Mouse (Mus musculus): Measurements from ENCODE around the gene 1700016C15Rik. TPM values are rescaled to one million over a fixed set of nuclear protein-coding genes. Genes with fewer than 3 reads are reported as not detected.
A peak's percentile ranks its signal among the peaks of the same experiment; 100 is the strongest.

The 1700016C15Rik gene
- polyA plus RNA-seq, 2 experiments: not detected

DNA sequence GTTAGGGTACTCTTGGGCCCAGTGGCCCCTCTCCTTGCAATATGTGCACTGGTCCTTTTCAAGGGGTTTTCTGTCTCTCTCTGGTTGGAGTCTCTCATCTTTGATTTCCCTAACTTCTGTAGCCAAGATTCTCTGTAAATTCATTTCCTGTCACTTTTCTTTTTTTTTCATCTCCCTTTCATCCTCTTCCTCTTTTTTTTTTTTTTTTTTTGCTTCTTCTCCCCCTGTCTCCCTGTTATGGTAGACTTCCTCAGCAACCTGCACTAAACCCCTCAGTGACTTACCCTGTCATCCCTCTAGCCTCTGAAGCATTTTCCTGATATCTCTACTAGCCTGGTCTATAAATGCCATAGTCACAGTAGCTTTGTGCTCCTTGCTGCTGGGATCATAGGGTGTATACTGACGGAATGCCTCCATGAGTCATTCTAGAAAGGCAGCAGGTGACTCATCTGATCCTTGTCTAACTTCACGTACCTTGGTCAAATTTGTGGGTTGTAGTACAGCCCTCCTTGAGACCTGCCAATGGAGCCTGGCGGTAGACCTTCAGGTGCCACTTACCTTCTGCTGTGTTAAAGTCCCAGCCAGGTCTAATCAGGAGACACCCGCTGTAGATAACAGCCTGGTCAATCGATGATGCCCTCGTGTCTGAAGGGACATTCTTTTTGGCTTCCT is 18.4 kb downstream of the 1700016C15Rik start:
- 93% methylated on average over 6 of the region's 6 CpGs for WGBS
- no peaks in the 10 kb centered on the region for H3K27me3 ChIP-seq (ENCODE audit: control insufficient read depth, insufficient read depth, low read length)
- H3K9ac ChIP-seq (ENCODE audit: low read depth, low read length, severe bottlenecking): no peak overlapping the region
- DNase-seq (ENCODE audit: low spot score): no peak
- H3K36me3 ChIP-seq (ENCODE audit: control insufficient read depth, insufficient read depth, low read length): no peaks in the 10 kb centered on the region; the same call in 1 of the 2 replicates
- H3K4me3 ChIP-seq (replicated peaks; ENCODE audit: low read length): no peak overlapping the region
- no peak for ATAC-seq (ENCODE audit: low FRiP score, low read depth)
- no peak overlapping the region for H3K27ac ChIP-seq (replicated peaks; ENCODE audit: low read depth, low read length)
- no peak overlapping the region for H3K4me2 ChIP-seq (replicated peaks; ENCODE audit: low read depth, low read length, severe bottlenecking)
- H3K9me3 ChIP-seq (ENCODE audit: control insufficient read depth, low read length): peaks cover 21% of the 10 kb centered on the region
- TF ChIP-seq POLR2A (IDR thresholded peaks at IDR 0.05; ENCODE audit: borderline replicate concordance, extremely low read depth, insufficient read depth, insufficient read length): no peak
- no peaks in the 10 kb centered on the region for H3K4me1 ChIP-seq (ENCODE audit: control insufficient read depth, insufficient read depth, low read length)

DNA sequence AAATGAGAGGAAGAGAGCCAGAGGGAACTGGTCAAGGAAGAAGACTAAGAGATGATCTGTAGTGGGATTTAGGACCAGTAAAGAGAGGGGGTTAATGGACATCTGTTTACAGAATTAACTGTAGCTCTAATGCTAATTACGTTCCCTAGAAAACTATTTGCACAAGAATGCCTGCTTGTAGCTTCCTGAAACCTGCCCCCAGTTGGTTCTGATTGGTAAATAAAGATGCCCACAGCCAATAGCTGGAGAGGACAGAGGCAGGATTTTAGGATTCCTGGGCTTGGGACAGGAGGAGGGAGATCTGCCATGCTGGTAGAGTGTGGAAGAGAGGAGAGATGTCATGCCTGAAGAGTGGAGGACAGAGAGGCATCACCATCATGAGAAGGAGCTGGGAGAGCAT is 23.9 kb downstream of the 1700016C15Rik start:
- no peaks in the 10 kb centered on the region for H3K27me3 ChIP-seq (ENCODE audit: control insufficient read depth, insufficient read depth, low read length)
- TF ChIP-seq POLR2A (IDR thresholded peaks at IDR 0.05; ENCODE audit: borderline replicate concordance, extremely low read depth, insufficient read depth, insufficient read length): no peak
- H3K4me2 ChIP-seq (replicated peaks; ENCODE audit: low read depth, low read length, severe bottlenecking): no peak overlapping the region
- H3K9me3 ChIP-seq (ENCODE audit: control insufficient read depth, low read length): peaks cover 21% of the 10 kb centered on the region
- H3K4me1 ChIP-seq (ENCODE audit: control insufficient read depth, insufficient read depth, low read length): no peaks in the 10 kb centered on the region
- H3K36me3 ChIP-seq (ENCODE audit: control insufficient read depth, insufficient read depth, low read length): no peaks in the 10 kb centered on the region; the same call in 1 of the 2 replicates
- no peak overlapping the region for H3K27ac ChIP-seq (replicated peaks; ENCODE audit: low read depth, low read length)
- ATAC-seq (ENCODE audit: low FRiP score, low read depth) (no peak), DNase-seq (ENCODE audit: low spot score) (no peak)
- H3K4me3 ChIP-seq (replicated peaks; ENCODE audit: low read length): no peak overlapping the region
- no peak overlapping the region for H3K9ac ChIP-seq (ENCODE audit: low read depth, low read length, severe bottlenecking)
- WGBS: 62% methylated on average over 1 of the region's 1 CpGs

DNA sequence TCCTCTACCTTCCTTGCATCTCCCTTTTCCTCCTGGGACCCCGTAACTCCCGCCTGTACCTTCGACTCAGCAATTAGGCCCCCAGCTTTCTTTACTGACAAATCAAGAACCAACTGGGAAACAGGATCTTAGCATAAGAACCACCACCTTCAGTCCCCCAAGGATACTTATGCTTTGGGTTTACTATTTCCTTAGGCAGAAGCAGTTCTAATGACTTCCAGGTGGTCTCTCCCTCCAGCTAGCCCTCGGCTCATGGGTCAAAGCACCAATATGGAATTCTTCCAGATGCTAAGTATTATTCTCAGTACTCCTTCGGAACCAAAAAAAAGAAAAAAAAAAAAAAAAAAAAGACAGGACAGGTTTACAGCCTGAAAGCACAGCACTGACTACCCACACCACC is 27.6 kb downstream of the 1700016C15Rik start:
- DNase-seq (ENCODE audit: low spot score) (peak; percentile 25), ATAC-seq (ENCODE audit: low FRiP score, low read depth) (no peak)
- Histone ChIP-seq H3K4me2 (replicated peaks; ENCODE audit: low read depth, low read length, severe bottlenecking) (no peak overlapping the region), H3K9ac (ENCODE audit: low read depth, low read length, severe bottlenecking) (no peak overlapping the region), H3K36me3 (ENCODE audit: control insufficient read depth, insufficient read depth, low read length) (peaks cover 7% of the 10 kb centered on the region; the same call in 1 of the 2 replicates), H3K27me3 (ENCODE audit: control insufficient read depth, insufficient read depth, low read length) (no peaks in the 10 kb centered on the region), H3K27ac (replicated peaks; ENCODE audit: low read depth, low read length) (0 out of 2 replicates have a peak overlapping the region, but pooled peaks have one; percentile 13), H3K4me3 (replicated peaks; ENCODE audit: low read length) (no peak overlapping the region), H3K4me1 (ENCODE audit: control insufficient read depth, insufficient read depth, low read length) (no peaks in the 10 kb centered on the region), H3K9me3 (ENCODE audit: control insufficient read depth, low read length) (no peaks in the 10 kb centered on the region)
- WGBS: 17% methylated on average over 5 of the region's 5 CpGs
- TF ChIP-seq POLR2A (IDR thresholded peaks at IDR 0.05; ENCODE audit: borderline replicate concordance, extremely low read depth, insufficient read depth, insufficient read length): no peak

DNA sequence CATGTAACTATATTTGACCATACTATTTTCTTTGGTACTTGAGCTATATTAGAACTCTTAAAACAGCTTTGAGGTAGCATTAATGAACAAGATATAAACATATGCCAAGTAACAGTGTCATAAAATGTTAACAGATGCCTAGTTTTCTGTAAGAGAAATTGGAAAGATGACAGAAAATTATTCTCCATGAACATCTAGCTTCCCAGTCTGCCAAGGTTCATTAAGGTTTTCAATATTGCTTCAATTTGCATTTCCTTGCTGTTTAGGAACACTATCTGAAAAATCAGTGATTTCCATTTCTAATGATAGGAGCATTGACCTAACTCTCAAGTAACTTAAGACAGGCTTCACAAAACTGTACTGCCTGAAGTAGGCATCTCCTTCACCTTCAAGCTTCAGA is 39.3 kb downstream of the 1700016C15Rik start:
- H3K4me2 ChIP-seq (replicated peaks; ENCODE audit: low read depth, low read length, severe bottlenecking): no peak overlapping the region
- H3K27ac ChIP-seq (replicated peaks; ENCODE audit: low read depth, low read length): no peak overlapping the region
- H3K27me3 ChIP-seq (ENCODE audit: control insufficient read depth, insufficient read depth, low read length): no peaks in the 10 kb centered on the region
- ATAC-seq (ENCODE audit: low FRiP score, low read depth) (no peak), DNase-seq (ENCODE audit: low spot score) (no peak)
- no peak overlapping the region for H3K4me3 ChIP-seq (replicated peaks; ENCODE audit: low read length)
- TF ChIP-seq POLR2A (IDR thresholded peaks at IDR 0.05; ENCODE audit: borderline replicate concordance, extremely low read depth, insufficient read depth, insufficient read length): no peak
- no peaks in the 10 kb centered on the region for H3K9me3 ChIP-seq (ENCODE audit: control insufficient read depth, low read length)
- peaks cover 66% of the 10 kb centered on the region for H3K36me3 ChIP-seq (ENCODE audit: control insufficient read depth, insufficient read depth, low read length)
- H3K4me1 ChIP-seq (ENCODE audit: control insufficient read depth, insufficient read depth, low read length): no peaks in the 10 kb centered on the region
- no peak overlapping the region for H3K9ac ChIP-seq (ENCODE audit: low read depth, low read length, severe bottlenecking)

DNA sequence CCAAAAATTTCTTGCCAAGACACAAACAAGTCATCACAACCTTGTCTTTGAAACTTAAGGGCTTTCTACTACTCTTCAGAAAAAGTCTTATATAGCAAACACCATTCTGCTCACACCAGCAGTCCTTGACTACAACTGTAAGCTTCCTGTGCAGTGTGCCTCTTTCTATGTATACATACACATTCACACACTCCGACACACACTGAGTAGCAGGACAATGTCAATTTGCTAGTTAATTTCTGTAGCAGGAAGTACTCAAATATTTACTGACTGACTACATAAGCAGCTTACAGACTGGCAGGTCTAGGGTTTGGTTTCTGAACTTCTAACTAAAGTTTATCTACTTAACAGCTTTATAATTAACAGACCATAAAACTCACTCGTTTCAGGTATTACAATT is 47.8 kb downstream of the 1700016C15Rik start:
- no peak for DNase-seq (ENCODE audit: low spot score)
- no peaks in the 10 kb centered on the region for H3K9me3 ChIP-seq (ENCODE audit: control insufficient read depth, low read length)
- WGBS: 69% methylated on average over 2 of the region's 2 CpGs
- no peak for TF ChIP-seq POLR2A (IDR thresholded peaks at IDR 0.05; ENCODE audit: borderline replicate concordance, extremely low read depth, insufficient read depth, insufficient read length)
- H3K4me2 ChIP-seq (replicated peaks; ENCODE audit: low read depth, low read length, severe bottlenecking): no peak overlapping the region
- no peak overlapping the region for H3K4me3 ChIP-seq (replicated peaks; ENCODE audit: low read length)
- peaks cover 55% of the 10 kb centered on the region for H3K36me3 ChIP-seq (ENCODE audit: control insufficient read depth, insufficient read depth, low read length)
- no peak for ATAC-seq (ENCODE audit: low FRiP score, low read depth)
- no peak overlapping the region for H3K9ac ChIP-seq (ENCODE audit: low read depth, low read length, severe bottlenecking)
- no peak overlapping the region for H3K27ac ChIP-seq (replicated peaks; ENCODE audit: low read depth, low read length)
- H3K27me3 ChIP-seq (ENCODE audit: control insufficient read depth, insufficient read depth, low read length): no peaks in the 10 kb centered on the region
- no peaks in the 10 kb centered on the region for H3K4me1 ChIP-seq (ENCODE audit: control insufficient read depth, insufficient read depth, low read length)
